Mouse (Mus musculus) liver, postnatal 0 days (tissue): ENCODE measurements at regions not wholly inside any gene's neighbourhood (a gene's known extent, or its start where the extent isn't known, plus 50 kb on each side); places are given as distances from the start of the nearest gene placed in this dataset.

Experiments used
- ATAC-seq: fragments of 200-750 bp; cut with Nextera tagmentation; 2 replicates; pipeline ENCODE4 v1.8.0; 2017; ENCODE audit warnings: mild to moderate bottlenecking, moderate library complexity
- DNase-seq: peaks from one replicate; pipeline ENCODE4 v3.0.0-alpha.2; 2016
- H3K27ac ChIP-seq: fragments of 300-500 bp; sonication (generic); 2 replicates; pipeline ENCODE4 v1.5.1; 2014; ENCODE audit warnings: antibody characterized with exemption, moderate library complexity, mild to moderate bottlenecking, low read depth
- H3K27me3 ChIP-seq: fragments of 300-500 bp; sonication (generic); 2 replicates; pipeline ENCODE4 v1.6.1; 2014; ENCODE audit warnings: low read length, control low read depth, mixed read lengths; ENCODE audit not compliant: insufficient read depth
- H3K36me3 ChIP-seq: fragments of 300-500 bp; sonication (generic); replicated peaks from 2 replicates; pipeline ENCODE4 v1.6.1; 2014; ENCODE audit warnings: mild to moderate bottlenecking, control low read depth, low read length, moderate library complexity, mixed read lengths; ENCODE audit not compliant: insufficient read depth
- H3K4me1 ChIP-seq: fragments of 300-500 bp; sonication (generic); 2 replicates; pipeline ENCODE4 v1.6.1; 2014; ENCODE audit warnings: antibody characterized with exemption, mild to moderate bottlenecking, control low read depth; ENCODE audit not compliant: insufficient read depth
- H3K4me2 ChIP-seq: fragments of 300-500 bp; sonication (generic); 2 replicates; pipeline ENCODE4 v1.6.1; 2014; ENCODE audit warnings: low read depth, mild to moderate bottlenecking, low read length, moderate library complexity, mixed read lengths
- H3K4me3 ChIP-seq: fragments of 300-500 bp; sonication (generic); 2 replicates; pipeline ENCODE4 v1.5.1; 2014; ENCODE audit warnings: low read depth, low read length
- H3K9ac ChIP-seq: fragments of 300-500 bp; sonication (generic); replicated peaks from 2 replicates; pipeline ENCODE4 v1.6.1; 2014; ENCODE audit warnings: mild to moderate bottlenecking, moderate library complexity
- H3K9me3 ChIP-seq: fragments of 300-500 bp; sonication (generic); 2 replicates; pipeline ENCODE4 v1.6.1; 2016; ENCODE audit warnings: mild to moderate bottlenecking, control low read depth, low read length, mixed read lengths
- CTCF ChIP-seq: sonication (generic); IDR thresholded peaks from 2 replicates; pipeline ENCODE4 v1.5.1; 2016; ENCODE audit warnings: antibody characterized with exemption, low read depth
- EP300 ChIP-seq: IDR thresholded peaks from 2 replicates; pipeline ENCODE4 v1.6.1; 2016; ENCODE audit warnings: antibody characterized with exemption, low read depth, mild to moderate bottlenecking
- WGBS: fragments of 180-500 bp; shearing (Covaris S2); extraction: QIAGEN DNeasy Blood & Tissue Kit; methylation state at CpG from one replicate; pipeline ENCODE4 v1.1.7; 2014; ENCODE audit not compliant: insufficient replicate concordance; 5-methylcytosine and 5-hydroxymethylcytosine counted together

DNA sequence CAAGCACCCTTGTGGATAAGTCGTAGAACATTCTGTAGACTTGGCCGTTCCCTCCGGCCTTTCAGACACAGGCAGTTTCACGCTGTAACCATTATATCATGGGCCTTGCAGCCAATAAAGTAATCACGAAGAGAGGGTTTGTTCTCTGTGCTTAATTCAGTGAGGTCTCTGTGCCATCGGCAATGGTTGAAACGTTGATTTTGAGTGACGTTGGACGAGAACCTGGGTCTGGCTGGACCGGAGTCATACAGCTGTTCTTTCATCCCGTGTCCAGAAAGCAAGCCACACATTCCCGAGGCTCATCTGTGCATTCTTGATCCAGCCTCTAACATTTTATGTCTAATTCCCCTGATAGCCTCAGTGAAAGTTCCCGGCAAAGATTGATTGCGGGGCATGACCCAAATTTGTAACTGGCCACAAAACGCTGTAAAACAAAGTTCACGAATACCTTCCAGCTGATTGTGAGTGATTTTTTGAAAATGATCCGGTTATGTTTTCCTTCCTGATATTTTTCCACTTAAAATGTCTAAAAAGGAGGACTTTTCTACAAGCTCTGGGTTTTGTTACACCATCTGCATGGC is 197.1 kb upstream of the Habp2 start:
- no peaks in the 10 kb centered on the region for H3K27me3 ChIP-seq
- WGBS: 85% methylated on average over 17 of the region's 17 CpGs
- H3K36me3 ChIP-seq: no peaks in the 10 kb centered on the region
- no peak overlapping the region for H3K27ac ChIP-seq
- DNase-seq: no peak
- no peak for TF ChIP-seq EP300
- no peak for TF ChIP-seq CTCF
- no peak for ATAC-seq
- no peak overlapping the region for H3K9ac ChIP-seq
- no peaks in the 10 kb centered on the region for H3K9me3 ChIP-seq
- H3K4me2 ChIP-seq: no peak overlapping the region
- H3K4me1 ChIP-seq: no peaks in the 10 kb centered on the region
- H3K4me3 ChIP-seq: no peak overlapping the region

DNA sequence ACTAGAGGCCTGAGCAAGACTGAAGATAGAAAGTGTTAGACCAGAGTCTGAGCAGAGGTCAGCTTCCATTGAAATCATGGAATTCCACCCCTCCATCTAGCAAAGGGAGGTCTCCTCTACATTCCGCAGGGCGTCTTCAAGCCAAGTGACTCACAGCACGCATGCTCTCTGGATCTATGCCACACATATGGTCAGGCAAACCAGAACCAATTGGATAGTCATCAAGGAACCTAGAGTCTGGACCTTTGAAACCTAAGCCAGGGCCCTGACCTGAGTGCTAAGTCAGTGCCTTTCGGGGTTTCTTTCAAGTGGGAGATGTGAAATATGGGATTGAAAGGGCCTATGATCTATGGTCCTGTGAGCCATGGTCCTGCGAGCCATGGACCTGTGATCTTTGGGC is 195.4 kb upstream of the Habp2 start:
- no peak overlapping the region for H3K27ac ChIP-seq
- no peaks in the 10 kb centered on the region for H3K9me3 ChIP-seq
- no peaks in the 10 kb centered on the region for H3K27me3 ChIP-seq
- no peak overlapping the region for H3K4me2 ChIP-seq
- H3K4me1 ChIP-seq: no peaks in the 10 kb centered on the region
- no peak overlapping the region for H3K4me3 ChIP-seq
- DNase-seq (no peak), ATAC-seq (no peak)
- H3K36me3 ChIP-seq: no peaks in the 10 kb centered on the region
- H3K9ac ChIP-seq: no peak overlapping the region
- WGBS: 81% methylated on average over 5 of the region's 5 CpGs
- no peak for TF ChIP-seq CTCF
- TF ChIP-seq EP300: no peak

DNA sequence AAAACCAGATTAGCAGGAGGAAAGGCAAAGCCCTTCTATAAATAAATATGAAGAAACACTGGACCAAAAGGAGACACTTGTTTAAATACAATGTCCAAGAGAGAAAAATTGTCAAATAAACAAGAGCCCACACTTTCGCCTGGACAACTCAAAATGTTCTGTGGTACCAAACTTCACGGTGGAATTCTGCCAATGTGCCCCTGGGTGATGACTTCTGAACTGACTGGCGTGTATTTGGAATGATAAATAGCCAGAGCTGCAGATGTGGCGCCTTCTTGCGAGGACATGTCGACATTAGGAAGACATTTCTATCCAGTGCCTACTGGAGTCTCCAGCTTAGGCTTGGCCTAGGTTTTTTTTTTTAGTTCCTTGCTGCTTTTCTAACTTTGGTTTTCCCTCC is 191.1 kb upstream of the Habp2 start:
- DNase-seq (no peak), ATAC-seq (no peak)
- Histone ChIP-seq H3K36me3 (no peaks in the 10 kb centered on the region), H3K27me3 (no peaks in the 10 kb centered on the region), H3K4me2 (no peak overlapping the region), H3K9me3 (peaks cover 9% of the 10 kb centered on the region), H3K4me3 (no peak overlapping the region), H3K27ac (no peak overlapping the region), H3K4me1 (no peaks in the 10 kb centered on the region), H3K9ac (no peak overlapping the region)
- WGBS: 77% methylated on average over 6 of the region's 6 CpGs
- TF ChIP-seq EP300 (no peak), CTCF (no peak)

DNA sequence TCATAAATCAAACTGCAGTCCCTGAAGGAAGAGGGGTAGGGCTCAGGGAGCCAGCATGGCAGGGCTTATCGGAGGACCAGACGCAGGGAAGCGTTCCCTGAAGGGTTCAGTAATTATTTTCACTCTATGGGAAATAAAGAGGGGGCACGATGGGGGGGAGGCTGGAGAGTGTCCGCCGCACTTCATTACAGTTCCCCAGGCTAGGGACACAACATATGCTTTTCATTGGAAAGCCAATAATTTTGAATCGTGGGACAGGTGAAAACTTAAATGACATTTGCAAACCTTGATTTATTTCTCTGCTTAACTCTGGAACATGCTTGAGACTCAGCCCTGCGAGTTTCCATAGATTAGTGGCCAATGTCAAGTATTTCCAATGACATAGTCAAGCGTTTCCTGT is 187.2 kb upstream of the Habp2 start:
- Histone ChIP-seq H3K4me3 (no peak overlapping the region), H3K4me2 (no peak overlapping the region), H3K4me1 (no peaks in the 10 kb centered on the region), H3K36me3 (no peaks in the 10 kb centered on the region), H3K9me3 (peaks cover 9% of the 10 kb centered on the region), H3K27ac (no peak overlapping the region), H3K27me3 (no peaks in the 10 kb centered on the region), H3K9ac (no peak overlapping the region)
- TF ChIP-seq CTCF (no peak), EP300 (no peak)
- ATAC-seq: no peak
- 86% methylated on average over 9 of the region's 9 CpGs for WGBS
- no peak for DNase-seq

DNA sequence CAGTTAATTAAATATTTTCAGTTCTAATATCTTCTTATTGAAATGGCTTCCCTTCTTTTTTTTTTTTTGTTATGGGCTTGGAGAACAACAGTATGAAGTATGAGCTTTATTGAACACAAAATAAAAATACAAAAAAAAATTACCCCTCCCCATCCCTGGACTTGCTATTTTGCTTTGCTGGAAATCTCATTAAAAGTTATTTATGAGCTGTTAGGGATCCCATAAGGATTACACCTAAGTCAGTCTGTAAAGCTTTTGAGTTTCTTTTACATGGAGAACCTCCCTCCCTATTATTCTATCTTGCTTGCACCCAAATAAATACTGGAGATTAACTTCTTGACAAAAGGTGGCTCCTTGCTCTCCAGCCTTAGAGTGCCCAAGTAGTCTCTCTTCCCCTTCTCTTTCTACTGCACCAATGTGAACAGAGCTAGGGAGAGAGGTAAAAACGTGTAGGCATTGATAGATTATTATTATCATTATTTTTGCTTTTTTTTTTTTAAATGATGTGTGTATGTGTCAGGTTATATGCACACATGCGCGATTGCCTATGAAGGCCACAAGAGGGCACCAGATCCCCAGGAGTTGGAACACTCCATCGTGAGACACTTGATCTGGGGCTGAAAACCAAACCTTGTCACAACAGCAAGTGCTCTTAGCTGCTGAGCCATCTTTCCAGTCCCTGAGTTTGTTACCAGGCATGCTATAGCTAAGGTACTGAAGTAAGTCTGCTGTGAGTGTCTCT is 186.6 kb upstream of the Habp2 start:
- Histone ChIP-seq H3K4me2 (no peak overlapping the region), H3K4me1 (no peaks in the 10 kb centered on the region), H3K27me3 (no peaks in the 10 kb centered on the region), H3K4me3 (no peak overlapping the region), H3K9ac (no peak overlapping the region), H3K36me3 (no peaks in the 10 kb centered on the region), H3K27ac (no peak overlapping the region), H3K9me3 (peaks cover 9% of the 10 kb centered on the region)
- no peak for DNase-seq
- WGBS: 62% methylated on average over 4 of the region's 4 CpGs
- ATAC-seq: no peak
- TF ChIP-seq CTCF (peak; percentile 39), EP300 (no peak)

DNA sequence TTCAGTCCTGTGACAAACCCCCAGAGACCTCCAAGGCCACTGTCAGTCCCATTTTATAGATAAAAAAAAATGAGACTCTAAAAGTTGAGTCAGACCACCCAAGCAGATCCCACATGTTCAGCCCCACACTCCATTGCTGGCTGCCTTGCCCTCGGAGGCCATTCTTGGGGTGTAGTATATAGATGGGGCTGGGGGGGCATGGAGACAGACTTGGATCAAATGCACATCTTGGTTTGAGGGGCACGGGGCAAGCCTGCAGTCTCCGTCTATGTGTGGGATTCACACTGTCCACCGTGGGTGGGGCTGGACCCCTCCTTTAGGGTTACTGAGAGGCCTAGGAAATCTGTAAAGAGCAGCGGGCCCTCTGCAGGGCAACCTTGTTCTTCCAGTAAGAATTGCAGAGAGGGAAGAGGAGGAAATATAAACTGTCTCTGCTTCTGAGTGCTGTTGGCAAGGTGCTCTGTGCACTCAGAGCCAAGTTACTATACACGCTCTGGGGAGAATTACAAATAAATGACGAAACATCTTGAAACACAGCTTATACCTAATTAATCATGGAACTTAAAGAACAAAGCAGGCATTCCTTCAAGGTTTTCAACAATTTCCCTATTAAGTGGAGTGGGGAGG is 184.4 kb upstream of the Habp2 start:
- Histone ChIP-seq H3K27ac (no peak overlapping the region), H3K27me3 (no peaks in the 10 kb centered on the region), H3K9me3 (peaks cover 9% of the 10 kb centered on the region), H3K9ac (no peak overlapping the region), H3K4me1 (no peaks in the 10 kb centered on the region), H3K4me2 (no peak overlapping the region), H3K36me3 (no peaks in the 10 kb centered on the region), H3K4me3 (no peak overlapping the region)
- TF ChIP-seq EP300: no peak
- no peak for TF ChIP-seq CTCF
- ATAC-seq (no peak), DNase-seq (no peak)
- 80% methylated on average over 7 of the region's 7 CpGs for WGBS
